Mouse (Mus musculus) kidney, adult 2 months (tissue): ENCODE data around the gene 1600014C23Rik.

Experiments
- CTCF ChIP-seq: fragments of 200-500 bp; conservative IDR thresholded peaks from 2 replicates; pipeline ENCODE4 v1.5.1; 2011; ENCODE audit warnings: low read depth, mild to moderate bottlenecking, control low read depth, low read length, moderate library complexity, mixed read lengths; ENCODE audit not compliant: insufficient read depth, insufficient read length
- POLR2A ChIP-seq: fragments of 200-500 bp; IDR thresholded peaks from one replicate; pipeline ENCODE4 v1.6.1; 2011; ENCODE audit warnings: low read depth, low read length, control low read depth

GRCm38 (mm10) chr17:45769821-45770220 lies 36.2 kb upstream of the 1600014C23Rik start:
- TF ChIP-seq POLR2A (no peak), CTCF (no peak)
